Mouse (Mus musculus) MEL (cell line): ENCODE measurements around the gene Vgf. TPM values are rescaled to one million over a fixed set of nuclear protein-coding genes. Genes with fewer than 3 reads are reported as not detected.

Experiments used
- DNase-seq: peaks from one replicate; pipeline ENCODE4 v3.0.0; 2011; ENCODE audit warnings: low read depth, low spot score
- H3K27ac ChIP-seq: 2 replicates; pipeline ENCODE4 v1.5.1; 2012; ENCODE audit warnings: low read depth, mild to moderate bottlenecking, control low read depth, low read length, moderate library complexity; ENCODE audit not compliant: control insufficient read depth
- H3K27me3 ChIP-seq, 2 experiments: fragments of 150-350 bp in 1 of 2; sonication (generic) in 1 of 2; 2 replicates each; pipeline ENCODE4 v1.6.1; 2012; ENCODE audit warnings: low read length in 2 of 2, mild to moderate bottlenecking in 2 of 2, improper control_type of control experiment in 1 of 2, moderate library complexity in 1 of 2; ENCODE audit not compliant: insufficient read depth in 2 of 2, control insufficient read depth in 1 of 2
- H3K36me3 ChIP-seq, 2 experiments: 2 replicates each; pipeline ENCODE4 v1.6.1; 2012 to 2014; ENCODE audit warnings: low read length in 2 of 2, improper control_type of control experiment in 1 of 2, inconsistent platforms in 1 of 2, mild to moderate bottlenecking in 1 of 2; ENCODE audit not compliant: insufficient read depth in 2 of 2, control insufficient read depth in 1 of 2
- H3K4me1 ChIP-seq, 2 experiments: fragments of 150-350 bp in 1 of 2; sonication (generic) in 1 of 2; 2 replicates each; pipeline ENCODE4 v1.6.1; 2012; ENCODE audit warnings: low read length in 2 of 2, improper control_type of control experiment in 1 of 2, mild to moderate bottlenecking in 1 of 2; ENCODE audit not compliant: insufficient read depth in 2 of 2, control insufficient read depth in 1 of 2
- H3K4me3 ChIP-seq, 2 experiments: fragments of 150-350 bp in 1 of 2; sonication (generic) in 1 of 2; 2 replicates each; pipeline ENCODE4 v1.5.1; 2012; ENCODE audit warnings: low read depth in 2 of 2, low read length in 2 of 2, mild to moderate bottlenecking in 2 of 2, moderate library complexity in 2 of 2, control low read depth in 1 of 2, improper control_type of control experiment in 1 of 2; ENCODE audit not compliant: control insufficient read depth in 1 of 2, insufficient read depth in 1 of 2
- H3K79me2 ChIP-seq: 2 replicates; pipeline ENCODE4 v1.6.1; 2012; ENCODE audit warnings: mild to moderate bottlenecking, low read length, moderate library complexity; ENCODE audit not compliant: control insufficient read depth, poor library complexity, insufficient read depth
- H3K9ac ChIP-seq: 2 replicates; pipeline ENCODE4 v1.6.1; 2012; ENCODE audit warnings: low read depth, mild to moderate bottlenecking, control low read depth, low read length, moderate library complexity; ENCODE audit not compliant: control insufficient read depth, poor library complexity, severe bottlenecking
- H3K9me3 ChIP-seq: fragments of 150-350 bp; sonication (generic); replicated peaks from 2 replicates; pipeline ENCODE4 v1.6.1; 2012; ENCODE audit warnings: mild to moderate bottlenecking, low read length, improper control_type of control experiment, moderate library complexity; ENCODE audit not compliant: insufficient read depth
- BHLHE40 ChIP-seq: IDR thresholded peaks from 2 replicates; pipeline ENCODE4 v1.6.1; 2012; ENCODE audit warnings: low read depth, mild to moderate bottlenecking, inconsistent platforms, low read length, improper control_type of control experiment, borderline replicate concordance
- CHD2 ChIP-seq: IDR thresholded peaks from 2 replicates; pipeline ENCODE4 v1.6.1; 2011; ENCODE audit warnings: low read length, improper control_type of control experiment
- CTCF ChIP-seq, 3 experiments: IDR thresholded peaks in 2 of 3; conservative IDR thresholded peaks in 1 of 3; 2 replicates each; pipeline ENCODE4 v1.5.1; 2011 to 2012; ENCODE audit warnings: low read length in 3 of 3, low read depth in 2 of 3, mild to moderate bottlenecking in 2 of 3, improper control_type of control experiment in 1 of 3, inconsistent platforms in 1 of 3, mixed read lengths in 1 of 3, moderate library complexity in 1 of 3; ENCODE audit not compliant: control insufficient read depth in 1 of 3, insufficient read depth in 1 of 3, poor library complexity in 1 of 3, severe bottlenecking in 1 of 3
- E2F4 ChIP-seq: IDR thresholded peaks from 2 replicates; pipeline ENCODE4 v1.6.1; 2011; ENCODE audit warnings: low read depth, low read length, improper control_type of control experiment, borderline replicate concordance
- ELF1 ChIP-seq: IDR thresholded peaks from 2 replicates; pipeline ENCODE4 v1.6.1; 2014; ENCODE audit warnings: low read depth, mild to moderate bottlenecking, inconsistent platforms, low read length, improper control_type of control experiment, moderate library complexity
- EP300 ChIP-seq, 2 experiments: IDR thresholded peaks; 2 replicates each; pipeline ENCODE4 v1.6.1; 2011; ENCODE audit warnings: improper control_type of control experiment in 2 of 2, low read length in 2 of 2, low read depth in 1 of 2, mild to moderate bottlenecking in 1 of 2
- ETS1 ChIP-seq: IDR thresholded peaks from 2 replicates; pipeline ENCODE4 v1.6.1; 2012; ENCODE audit warnings: low read depth, mild to moderate bottlenecking, inconsistent platforms, low read length, improper control_type of control experiment, moderate library complexity
- GABPA ChIP-seq: IDR thresholded peaks from 2 replicates; pipeline ENCODE4 v1.6.1; 2012; ENCODE audit warnings: low read depth, mild to moderate bottlenecking, inconsistent platforms, low read length, improper control_type of control experiment, moderate library complexity
- GATA1 ChIP-seq: IDR thresholded peaks from 2 replicates; pipeline ENCODE4 v1.6.1; 2011; ENCODE audit warnings: low read depth, low read length, improper control_type of control experiment
- JUND ChIP-seq: IDR thresholded peaks from 2 replicates; pipeline ENCODE4 v1.6.1; 2011; ENCODE audit warnings: low read depth, mild to moderate bottlenecking, improper control_type of control experiment, low read length
- KAT2A ChIP-seq: conservative IDR thresholded peaks from 2 replicates; pipeline ENCODE4 v1.6.1; 2012; ENCODE audit warnings: low read depth, low read length, improper control_type of control experiment, inconsistent platforms
- MAFK ChIP-seq: IDR thresholded peaks from 2 replicates; pipeline ENCODE4 v1.6.1; 2011; ENCODE audit warnings: low read depth, mild to moderate bottlenecking, low read length, improper control_type of control experiment, borderline replicate concordance
- MAX ChIP-seq: IDR thresholded peaks from 2 replicates; pipeline ENCODE4 v1.6.1; 2011; ENCODE audit warnings: low read length, improper control_type of control experiment
- MAZ ChIP-seq: IDR thresholded peaks from 2 replicates; pipeline ENCODE4 v1.6.1; 2012; ENCODE audit warnings: low read depth, mild to moderate bottlenecking, inconsistent platforms, low read length, improper control_type of control experiment
- MEF2A ChIP-seq: IDR thresholded peaks from 2 replicates; pipeline ENCODE4 v1.6.1; 2014; ENCODE audit warnings: low read depth, mild to moderate bottlenecking, inconsistent platforms, low read length, improper control_type of control experiment; ENCODE audit not compliant: poor library complexity, insufficient replicate concordance, severe bottlenecking; ENCODE audit errors: extremely low read depth
- MXI1 ChIP-seq: IDR thresholded peaks from 2 replicates; pipeline ENCODE4 v1.6.1; 2011; ENCODE audit warnings: mild to moderate bottlenecking, low read depth, low read length, improper control_type of control experiment
- MYB ChIP-seq: IDR thresholded peaks from 2 replicates; pipeline ENCODE4 v1.6.1; 2011; ENCODE audit warnings: mild to moderate bottlenecking, low read depth, low read length, improper control_type of control experiment
- MYC ChIP-seq: IDR thresholded peaks from 2 replicates; pipeline ENCODE4 v1.6.1; 2011; ENCODE audit warnings: low read depth, mild to moderate bottlenecking, low read length, improper control_type of control experiment, moderate library complexity
- NELFE ChIP-seq: IDR thresholded peaks from 2 replicates; pipeline ENCODE4 v1.6.1; 2011; ENCODE audit warnings: low read depth, low read length, improper control_type of control experiment
- NRF1 ChIP-seq: IDR thresholded peaks from 2 replicates; pipeline ENCODE4 v1.6.1; 2014; ENCODE audit warnings: low read depth, mild to moderate bottlenecking, inconsistent platforms, low read length, improper control_type of control experiment, moderate library complexity; ENCODE audit not compliant: poor library complexity, insufficient read depth, severe bottlenecking
- POLR2A ChIP-seq, 2 experiments: IDR thresholded peaks; 2 replicates each; pipeline ENCODE4 v1.6.1; 2011 to 2012; ENCODE audit warnings: low read length in 2 of 2, mild to moderate bottlenecking in 2 of 2, control low read depth in 1 of 2, improper control_type of control experiment in 1 of 2, low read depth in 1 of 2, moderate library complexity in 1 of 2; ENCODE audit not compliant: control insufficient read depth in 1 of 2, insufficient read depth in 1 of 2, poor library complexity in 1 of 2
- POLR2AphosphoS2 ChIP-seq: IDR thresholded peaks from 2 replicates; pipeline ENCODE4 v1.6.1; 2011; ENCODE audit warnings: low read length, improper control_type of control experiment
- POLR2AphosphoS5 ChIP-seq: IDR thresholded peaks from 2 replicates; pipeline ENCODE4 v1.6.1; 2012; ENCODE audit warnings: low read depth, borderline replicate concordance, mild to moderate bottlenecking, inconsistent platforms, low read length, moderate library complexity, mixed read lengths
- RAD21 ChIP-seq: IDR thresholded peaks from 2 replicates; pipeline ENCODE4 v1.6.1; 2011; ENCODE audit warnings: mild to moderate bottlenecking, low read depth, low read length, improper control_type of control experiment
- RCOR1 ChIP-seq: IDR thresholded peaks from 2 replicates; pipeline ENCODE4 v1.6.1; 2012; ENCODE audit warnings: low read depth, mild to moderate bottlenecking, inconsistent platforms, low read length, improper control_type of control experiment
- SIN3A ChIP-seq: IDR thresholded peaks from 2 replicates; pipeline ENCODE4 v1.6.1; 2012; ENCODE audit warnings: low read length, improper control_type of control experiment, inconsistent platforms
- SMC3 ChIP-seq: IDR thresholded peaks from 2 replicates; pipeline ENCODE4 v1.6.1; 2011; ENCODE audit warnings: low read depth, low read length, improper control_type of control experiment
- TAL1 ChIP-seq: IDR thresholded peaks from 2 replicates; pipeline ENCODE4 v1.6.1; 2012; ENCODE audit warnings: mild to moderate bottlenecking, inconsistent platforms, low read length, moderate library complexity, mixed read lengths
- TBP ChIP-seq: IDR thresholded peaks from 2 replicates; pipeline ENCODE4 v1.8.0; 2011; ENCODE audit warnings: low read depth, low read length, improper control_type of control experiment
- TCF12 ChIP-seq: IDR thresholded peaks from 2 replicates; pipeline ENCODE4 v1.6.1; 2014; ENCODE audit warnings: low read depth, mild to moderate bottlenecking, inconsistent platforms, low read length, improper control_type of control experiment, moderate library complexity
- UBTF ChIP-seq: IDR thresholded peaks from 2 replicates; pipeline ENCODE4 v1.6.1; 2012; ENCODE audit warnings: low read depth, mild to moderate bottlenecking, inconsistent platforms, low read length, improper control_type of control experiment, moderate library complexity, borderline replicate concordance; ENCODE audit not compliant: insufficient read depth
- USF1 ChIP-seq: IDR thresholded peaks from 2 replicates; pipeline ENCODE4 v1.6.1; 2014; ENCODE audit warnings: low read depth, mild to moderate bottlenecking, inconsistent platforms, low read length, improper control_type of control experiment, moderate library complexity
- USF2 ChIP-seq, 2 experiments: IDR thresholded peaks; 2 replicates each; pipeline ENCODE4 v1.6.1; 2011 to 2012; ENCODE audit warnings: improper control_type of control experiment in 2 of 2, low read length in 2 of 2, borderline replicate concordance in 1 of 2, inconsistent platforms in 1 of 2, low read depth in 1 of 2, mild to moderate bottlenecking in 1 of 2; ENCODE audit not compliant: insufficient read depth in 1 of 2
- ZKSCAN1 ChIP-seq: IDR thresholded peaks from 2 replicates; pipeline ENCODE4 v1.6.1; 2012; ENCODE audit warnings: low read depth, mild to moderate bottlenecking, inconsistent platforms, low read length, improper control_type of control experiment, moderate library complexity
- ZMIZ1 ChIP-seq: IDR thresholded peaks from 2 replicates; pipeline ENCODE4 v1.6.1; 2012; ENCODE audit warnings: low read depth, mild to moderate bottlenecking, inconsistent platforms, low read length, improper control_type of control experiment, moderate library complexity
- ZNF384 ChIP-seq: IDR thresholded peaks from 2 replicates; pipeline ENCODE4 v1.6.1; 2012; ENCODE audit warnings: low read depth, mild to moderate bottlenecking, inconsistent platforms, low read length, improper control_type of control experiment
- polyA plus RNA-seq, 2 experiments: library from polyadenylated mRNA; stranded (reverse) in 1 of 2; unstranded in 1 of 2; fragments of >175 nt in 1 of 2; fragments of >200 nt in 1 of 2; gene quantifications; 2 replicates each; pipeline versions ENCODE4 v1.2.1 to v1.2.4; 2012; ENCODE audit warnings: low replicate concordance in 2 of 2, low read depth in 1 of 2; ENCODE audit not compliant: insufficient read length in 2 of 2, insufficient read depth in 1 of 2, missing spikeins in 1 of 2
- total RNA-seq: library from RNA; depleted of rRNA; stranded (reverse); fragments of 300-350 nt; gene quantifications from 2 replicates; pipeline ENCODE4 v1.2.3, GENCODE M21; 2012

The Vgf gene
- total and polyA plus RNA-seq, 3 experiments = 0.42 to 1.4 TPM; not detected in 1

GRCm38 (mm10) chr5:136986695-136987137 lies 39.5 kb upstream of the Vgf start, which contains the start of gene Plod3:
Plod3 (plus strand) TSS chr5:136987019.
- Histone ChIP-seq H3K79me2 (peaks cover 7% of the 10 kb centered on the region; the same call in 1 of the 2 replicates), H3K4me3 (peak within 1 kb of the TSS; percentile 95), H3K9me3 (no peaks in the 10 kb centered on the region), H3K9ac (peak within 1 kb of the TSS; percentile 92), H3K4me1 (peaks cover 0 to 9% of the 10 kb centered on the region in 2 experiments; a peak in 2 of 4 replicates), H3K27ac (peak within 1 kb of the TSS; percentile 77), H3K27me3 (no peaks in the 10 kb centered on the region), H3K36me3 (peaks cover 0 to 2% of the 10 kb centered on the region in 2 experiments; a peak in 1 of 4 replicates)
- DNase-seq = peak; percentile 99
- TF ChIP-seq ZNF384 = peak; percentile 94
- 0 out of 2 replicates have a peak, but pooled peaks have one; percentile 24 for TF ChIP-seq RCOR1
- peak; percentile 81 for TF ChIP-seq NELFE
- no peak for TF ChIP-seq MEF2A
- TF ChIP-seq MXI1 = peak; percentile 66
- no peak for TF ChIP-seq MAFK
- TF ChIP-seq ELF1 = peak; percentile 86
- TF ChIP-seq MYC = peak; percentile 92
- peak; percentile 94 for TF ChIP-seq NRF1
- TF ChIP-seq POLR2AphosphoS5 = no peak
- TF ChIP-seq TBP = peak; percentile 81; the same call in 1 of the 2 replicates
- no peak; the same call in 1 of the 2 replicates for TF ChIP-seq BHLHE40
- TF ChIP-seq POLR2A (IDR thresholded peaks at IDR 0.05; ENCODE audit: control insufficient read depth in 1 of 2, insufficient read depth in 1 of 2, low read depth in 1 of 2, low read length in 2 of 2, poor library complexity in 1 of 2) = peak; percentile 47 to 77; a peak in 3 of 4 replicates
- TF ChIP-seq GATA1 = no peak
- 0 out of 2 replicates have a peak, but pooled peaks have one; percentile 13 for TF ChIP-seq ZMIZ1
- TF ChIP-seq MAX = peak; percentile 49
- TF ChIP-seq CHD2 = no peak
- TF ChIP-seq E2F4 = 0 out of 2 replicates have a peak, but pooled peaks have one; percentile 38
- TF ChIP-seq TCF12 = peak; percentile 41
- TF ChIP-seq UBTF = no peak
- no peak for TF ChIP-seq TAL1
- TF ChIP-seq ZKSCAN1 = no peak
- no peak for TF ChIP-seq JUND
- peak; percentile 78; the same call in 1 of the 2 replicates for TF ChIP-seq KAT2A
- TF ChIP-seq SMC3 = no peak
- 0 out of 2 replicates have a peak, but pooled peaks have one; percentile 49 for TF ChIP-seq USF1
- TF ChIP-seq POLR2AphosphoS2 = peak; percentile 77
- peak; percentile 30; the same call in 1 of the 2 replicates for TF ChIP-seq ETS1
- peak; percentile 97 for TF ChIP-seq SIN3A
- no peak for TF ChIP-seq USF2 (IDR thresholded peaks at IDR 0.05; ENCODE audit: borderline replicate concordance in 1 of 2, insufficient read depth in 1 of 2, low read depth in 1 of 2, low read length in 2 of 2)
- TF ChIP-seq GABPA = no peak
- TF ChIP-seq CTCF (IDR thresholded peaks at IDR 0.05 in 2 of 3, conservative IDR thresholded peaks at IDR 0.05 in 1 of 3; ENCODE audit: control insufficient read depth in 1 of 3, insufficient read depth in 1 of 3, low read depth in 2 of 3, low read length in 3 of 3, poor library complexity in 1 of 3, severe bottlenecking in 1 of 3) = no peak
- TF ChIP-seq EP300 (IDR thresholded peaks at IDR 0.05; ENCODE audit: low read depth in 1 of 2, low read length in 2 of 2) = no peak; a peak in 2 of 4 replicates
- TF ChIP-seq RAD21 = no peak
- no peak; the same call in 1 of the 2 replicates for TF ChIP-seq MAZ
- TF ChIP-seq MYB = peak; percentile 81
